Mouse (Mus musculus) liver, postnatal 0 days (tissue): ENCODE results near the gene Olfr78.

Experiments used
- CTCF ChIP-seq: sonication (generic); IDR thresholded peaks from 2 replicates; pipeline ENCODE4 v1.5.1; 2016; ENCODE audit warnings: antibody characterized with exemption, low read depth
- EP300 ChIP-seq: IDR thresholded peaks from 2 replicates; pipeline ENCODE4 v1.6.1; 2016; ENCODE audit warnings: antibody characterized with exemption, low read depth, mild to moderate bottlenecking

GRCm38 (mm10) chr7:102695358-102696125, 63.7 kb downstream of the Olfr78 start, which contains the start of gene Olfr557:
- TF ChIP-seq CTCF = peak; percentile 82
- no peak for TF ChIP-seq EP300
